Mouse (Mus musculus): ENCODE results near the gene Gm7029. TPM values are rescaled to one million over a fixed set of nuclear protein-coding genes. Genes with fewer than 3 reads are reported as not detected.
A peak's percentile ranks its signal among the peaks of the same experiment; 100 is the strongest.

Gene Gm7029
- polyA plus RNA-seq, 1 experiment = not detected

- DNase-seq (ENCODE audit: low read depth, low spot score) = no peak
- WGBS = 37% methylated on average over 11 of the region's 11 CpGs
These were observed 36.9 kb downstream of the Gm7029 start for GRCm38 (mm10) chr17:33910346-33911051.

- DNase-seq (ENCODE audit: low read depth, low spot score) = no peak
- WGBS = 87% methylated on average over 31 of the region's 31 CpGs
These were observed 37.6 kb downstream of the Gm7029 start for GRCm38 (mm10) chr17:33911052-33911812.

DNA sequence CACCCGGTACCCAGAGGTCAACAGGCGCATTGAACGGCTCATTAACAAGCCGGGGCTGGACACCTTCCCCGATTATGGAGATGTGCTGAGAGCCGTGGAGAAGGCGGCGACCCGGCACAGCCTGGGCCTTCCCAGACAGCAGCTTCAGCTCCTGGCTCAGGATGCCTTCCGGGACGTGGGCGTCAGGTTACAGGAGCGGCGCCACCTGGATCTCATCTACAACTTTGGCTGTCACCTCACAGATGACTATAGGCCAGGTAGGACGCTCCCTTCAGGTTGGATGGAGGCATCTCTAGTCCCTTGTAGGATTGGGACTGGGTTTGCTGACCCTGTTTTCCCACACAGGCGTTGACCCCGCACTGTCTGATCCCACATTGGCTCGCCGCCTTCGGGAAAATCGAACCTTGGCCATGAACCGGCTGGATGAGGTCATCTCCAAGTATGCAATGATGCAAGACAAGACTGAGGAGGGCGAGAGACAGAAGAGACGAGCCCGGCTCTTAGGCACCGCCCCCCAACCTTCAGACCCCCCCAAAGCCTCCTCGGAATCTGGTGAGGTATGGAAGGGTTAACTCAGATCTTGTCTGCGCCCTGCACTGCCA, 38.3 kb downstream of the Gm7029 start:
- DNase-seq (ENCODE audit: low read depth, low spot score) = no peak
- 87% methylated on average over 28 of the region's 28 CpGs for whole genome bisulfite sequencing

GRCm38 (mm10) chr17:33913264-33913663, 39.6 kb downstream of the Gm7029 start:
- DNase-seq (ENCODE audit: low read depth, low spot score) = no peak
- 83% methylated on average over 10 of the region's 10 CpGs for WGBS

DNA sequence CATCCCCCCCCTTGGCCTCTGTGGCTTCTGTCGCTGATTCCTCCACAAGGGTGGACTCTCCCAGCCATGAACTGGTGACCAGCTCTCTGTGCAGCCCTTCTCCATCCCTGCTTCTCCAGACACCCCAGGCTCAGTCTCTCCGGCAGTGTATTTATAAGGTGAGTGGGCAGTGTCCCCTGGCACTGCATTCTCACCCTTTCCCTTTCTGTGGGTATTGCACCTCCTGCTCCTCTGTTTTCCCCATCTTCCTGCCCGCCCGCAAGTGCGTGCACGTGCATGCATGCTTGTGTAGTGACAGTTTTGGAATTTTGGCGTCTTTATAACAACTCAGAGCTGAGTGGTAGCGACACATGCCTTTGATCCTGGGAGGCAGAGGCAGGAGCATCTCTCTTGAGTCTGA, 40.3 kb downstream of the Gm7029 start:
- DNase-seq (ENCODE audit: low read depth, low spot score) = no peak
- WGBS = 93% methylated on average over 8 of the region's 8 CpGs

DNA sequence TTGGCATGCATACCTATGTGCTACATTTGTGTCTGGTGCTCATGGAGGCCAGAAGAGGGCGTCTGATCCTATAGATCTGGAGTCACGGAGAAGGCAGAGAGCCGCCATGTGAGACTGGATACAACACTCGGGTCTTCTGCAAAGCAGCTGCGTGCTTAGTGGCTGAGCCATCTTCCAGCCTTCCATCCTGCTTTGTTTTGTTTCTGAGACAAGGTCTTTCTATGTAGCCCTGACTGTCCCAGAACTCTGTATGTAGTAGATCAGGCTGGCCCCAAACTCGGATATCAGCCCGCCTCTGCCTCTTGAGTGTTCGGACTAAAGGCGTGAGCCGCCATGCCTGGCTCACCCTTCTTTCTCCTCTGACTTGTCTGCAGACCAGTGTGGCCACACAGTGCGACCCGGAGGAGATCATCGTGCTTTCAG, 41.3 kb downstream of the Gm7029 start:
- WGBS = 74% methylated on average over 13 of the region's 13 CpGs
- no peak for DNase-seq (ENCODE audit: low read depth, low spot score)

- WGBS = under 1% methylated on average over 33 of the region's 34 CpGs
- DNase-seq (ENCODE audit: low read depth, low spot score) = peak; percentile 99
These were observed 42.1 kb downstream of the Gm7029 start, which contains the start of the genes Tapbp and Zbtb22 for GRCm38 (mm10) chr17:33915671-33916250. TSS of gene Tapbp (plus strand) at chr17:33915899. TSS of gene Zbtb22 (plus strand) at chr17:33915904.

DNA sequence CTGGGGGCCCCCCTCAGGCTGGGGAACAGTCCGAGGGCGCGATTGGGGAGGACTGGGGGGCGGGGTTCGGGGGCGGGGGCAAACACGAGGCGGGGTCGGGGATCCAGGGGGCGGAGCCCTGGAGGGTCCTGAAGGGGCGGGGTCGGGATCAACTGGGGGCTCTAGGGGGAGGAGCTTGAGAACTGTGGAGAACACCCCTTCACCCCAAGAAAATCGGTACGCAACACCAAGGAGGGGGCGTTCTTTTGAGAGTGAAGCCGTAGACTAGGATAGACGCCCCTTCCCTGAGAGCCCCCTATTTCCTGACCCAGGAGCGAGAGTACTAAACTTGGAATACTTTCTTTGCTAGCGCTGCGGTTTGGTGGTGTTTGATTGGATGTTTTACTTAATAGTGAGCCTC, 42.7 kb downstream of the Gm7029 start:
- WGBS = under 1% methylated on average over 19 of the region's 20 CpGs
- DNase-seq (ENCODE audit: low read depth, low spot score) = no peak

DNA sequence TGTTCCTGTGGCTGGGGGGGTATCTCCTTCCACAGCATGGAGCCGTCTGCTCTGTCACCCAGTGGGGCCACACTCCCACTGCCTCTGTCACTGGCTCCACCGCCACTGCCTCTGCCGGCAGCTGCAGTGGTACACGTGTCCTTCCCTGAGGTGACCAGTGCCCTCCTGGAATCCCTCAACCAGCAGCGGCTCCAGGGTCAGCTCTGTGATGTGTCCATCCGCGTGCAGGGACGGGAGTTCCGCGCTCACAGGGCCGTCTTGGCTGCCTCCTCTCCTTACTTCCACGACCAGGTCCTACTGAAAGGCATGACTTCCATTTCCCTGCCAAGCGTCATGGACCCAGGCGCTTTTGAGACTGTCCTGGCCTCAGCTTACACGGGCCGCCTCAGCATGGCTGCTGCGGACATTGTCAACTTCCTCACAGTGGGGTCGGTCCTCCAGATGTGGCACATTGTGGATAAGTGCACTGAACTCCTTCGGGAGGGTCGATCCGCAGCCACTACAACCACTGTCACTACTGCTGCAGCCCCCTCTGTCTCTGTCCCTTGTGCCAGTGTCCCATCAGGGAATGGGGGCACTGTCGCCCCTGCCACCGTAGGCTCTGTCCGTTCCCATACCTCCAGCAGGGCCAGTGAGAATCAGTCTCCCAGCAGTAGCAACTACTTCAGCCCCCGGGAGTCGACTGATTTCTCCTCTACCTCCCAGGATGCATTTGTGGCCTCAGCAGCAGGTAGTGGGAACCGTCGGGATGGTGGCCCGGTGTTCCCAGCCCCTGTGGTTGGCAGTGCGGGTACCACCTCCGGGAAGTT, 43.4 kb downstream of the Gm7029 start:
- no peak for DNase-seq (ENCODE audit: low read depth, low spot score)
- 75% methylated on average over 31 of the region's 31 CpGs for WGBS

DNA sequence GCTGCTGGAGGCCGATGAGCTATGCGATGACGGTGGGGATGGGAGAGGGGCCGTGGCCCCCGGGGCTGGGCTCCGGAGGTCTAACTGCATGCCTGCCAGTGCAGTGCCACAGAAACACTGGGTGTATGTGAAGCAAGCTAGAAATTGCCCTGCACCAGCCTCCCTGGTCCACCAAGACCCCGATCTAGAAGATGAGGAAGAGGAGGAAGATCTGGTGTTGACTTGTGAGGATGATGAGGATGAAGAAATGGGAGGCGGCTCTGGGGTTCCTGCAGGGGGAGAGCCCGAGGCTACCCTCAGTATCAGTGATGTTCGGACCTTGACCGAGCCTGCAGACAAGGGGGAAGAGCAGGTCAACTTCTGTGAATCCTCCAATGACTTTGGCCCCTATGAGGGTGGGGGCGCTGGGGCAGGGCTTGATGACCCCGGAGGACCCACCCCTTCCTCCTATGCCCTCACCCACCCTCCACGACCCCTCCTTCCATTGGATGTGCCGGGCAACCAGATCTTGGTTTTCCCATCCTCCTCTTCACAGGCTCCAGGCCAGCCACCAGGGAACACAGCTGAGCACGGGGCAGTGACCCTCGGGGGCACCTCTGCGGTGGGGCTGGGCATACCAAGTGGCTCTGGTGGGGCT, 44.1 kb downstream of the Gm7029 start:
- 84% methylated on average over 18 of the region's 18 CpGs for WGBS
- no peak for DNase-seq (ENCODE audit: low read depth, low spot score)

GRCm38 (mm10) chr17:33918293-33919203, 44.9 kb downstream of the Gm7029 start:
- DNase-seq (ENCODE audit: low read depth, low spot score) = no peak
- 50% methylated on average over 37 of the region's 37 CpGs for WGBS

DNA sequence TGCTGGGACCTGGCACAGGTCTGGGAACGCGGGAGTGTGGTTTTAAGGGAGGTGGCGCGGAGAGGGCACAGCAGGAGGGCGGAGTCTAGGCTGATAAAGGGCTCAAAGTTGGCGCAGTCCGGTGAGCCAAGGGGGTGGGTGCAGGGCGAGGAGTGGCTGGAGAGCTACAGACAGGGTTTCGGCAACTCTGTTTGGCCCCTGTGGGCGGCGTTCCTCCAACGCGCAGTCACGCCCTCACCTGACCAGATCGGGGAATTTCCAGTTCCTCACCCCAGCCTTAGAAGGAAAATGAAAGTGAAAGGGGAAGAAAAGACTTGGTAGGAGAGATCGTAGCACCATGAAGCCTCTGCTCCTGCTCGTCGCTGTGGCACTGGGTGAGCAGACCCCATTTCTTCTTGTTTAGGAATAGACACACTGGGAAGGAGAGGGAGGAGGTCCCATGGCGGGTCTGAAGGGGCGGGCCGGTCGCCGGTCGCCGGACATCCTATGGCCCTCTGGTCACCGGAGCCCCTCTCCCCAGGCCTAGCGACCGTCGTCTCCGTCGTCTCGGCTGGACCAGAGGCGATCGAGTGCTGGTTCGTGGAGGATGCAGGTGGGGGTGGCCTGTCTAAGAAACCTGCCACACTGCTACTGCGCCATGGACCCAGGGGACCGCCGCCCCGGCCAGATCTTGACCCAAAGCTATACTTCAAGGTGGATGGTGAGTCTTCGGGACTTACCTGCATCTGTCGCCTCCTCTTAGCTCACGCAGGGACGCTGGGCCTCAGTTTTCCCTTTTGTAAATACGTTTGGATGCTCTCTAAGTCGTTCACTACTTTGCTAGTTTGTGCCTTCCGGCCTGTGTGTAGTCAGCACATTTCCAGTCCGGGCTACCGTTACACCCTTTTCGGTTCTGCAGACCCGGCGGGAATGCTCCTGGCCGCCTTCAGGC, 46.0 kb downstream of the Gm7029 start:
- DNase-seq (ENCODE audit: low read depth, low spot score) = peak; percentile 85
- under 1% methylated on average over 52 of the region's 52 CpGs for WGBS

DNA sequence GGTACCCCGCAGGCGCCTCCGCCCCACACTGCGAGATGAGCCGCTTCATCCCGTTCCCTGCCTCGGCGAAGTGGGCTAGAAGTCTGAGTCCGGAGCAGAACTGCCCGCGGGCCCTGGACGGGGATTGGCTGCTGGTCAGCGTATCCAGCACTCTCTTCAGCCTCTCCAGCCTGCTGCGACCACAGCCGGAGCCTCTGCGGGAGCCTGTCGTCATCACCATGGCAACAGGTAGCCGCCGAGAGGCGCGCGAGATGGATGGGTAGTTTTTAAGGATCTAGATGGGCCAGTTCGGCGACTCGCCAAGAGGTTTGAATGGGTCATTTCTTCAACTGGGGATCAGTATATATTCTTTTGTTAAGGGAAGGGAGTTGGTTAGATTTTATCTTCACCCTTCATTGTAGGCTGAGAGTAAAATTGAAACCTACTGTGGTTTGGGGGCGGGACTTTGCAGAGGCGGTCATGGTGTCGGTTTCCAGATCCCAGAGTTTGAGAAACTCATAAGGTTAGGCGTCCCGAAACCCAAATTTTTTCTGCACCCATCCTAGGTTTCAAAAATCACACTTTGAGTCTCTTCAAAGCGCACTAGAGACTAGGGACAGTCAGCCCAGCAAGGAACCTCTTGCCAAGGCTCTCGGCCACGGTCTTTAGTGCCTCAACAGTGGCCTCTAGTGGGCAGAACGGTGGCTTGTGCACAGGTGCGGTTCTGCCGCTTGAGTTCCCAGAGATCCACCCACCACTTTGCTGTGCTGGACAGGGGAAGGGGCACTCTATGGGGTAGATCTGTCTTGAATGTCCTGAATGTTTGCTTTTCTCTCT, 46.9 kb downstream of the Gm7029 start:
- WGBS = under 1% methylated on average over 36 of the region's 36 CpGs
- DNase-seq (ENCODE audit: low read depth, low spot score) = peak; percentile 91

DNA sequence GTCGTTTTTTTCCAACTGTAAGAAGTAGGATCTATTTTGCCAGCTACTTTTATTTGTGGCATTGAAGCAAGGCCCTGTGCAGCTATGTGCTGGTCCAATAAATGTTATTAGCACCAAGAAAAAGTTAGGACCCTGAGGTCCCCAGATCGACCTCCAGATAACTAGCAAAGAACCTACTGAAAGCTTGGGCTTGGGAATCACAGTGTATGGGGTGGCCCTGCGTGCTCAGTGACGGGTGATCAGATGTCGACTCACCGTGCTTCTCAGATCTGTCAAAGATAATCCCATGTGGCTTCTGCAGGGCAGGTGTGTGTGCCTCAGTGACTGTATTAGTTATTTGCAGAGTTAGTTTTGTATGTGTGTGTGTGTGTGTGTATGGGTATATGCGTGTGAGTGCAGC, 47.7 kb downstream of the Gm7029 start:
- 89% methylated on average over 7 of the region's 7 CpGs for WGBS
- no peak for DNase-seq (ENCODE audit: low read depth, low spot score)

All from large intestine, adult 2 months (tissue).